Mouse (Mus musculus) ovary, postnatal 14 days (tissue): Measurements from ENCODE around the gene Gnl1.
A peak's percentile ranks its signal among the peaks of the same experiment; 100 is the strongest.
"Not testable (repeated sequence)": the region's sequence is repeated elsewhere in the genome, so short reads cannot be mapped to it uniquely, and the experiment has no call there.

Experiments
- DNase-seq: peaks from one replicate; pipeline ENCODE4 v3.0.0; 2022; ENCODE audit warnings: low spot score

The Gnl1 gene

DNA sequence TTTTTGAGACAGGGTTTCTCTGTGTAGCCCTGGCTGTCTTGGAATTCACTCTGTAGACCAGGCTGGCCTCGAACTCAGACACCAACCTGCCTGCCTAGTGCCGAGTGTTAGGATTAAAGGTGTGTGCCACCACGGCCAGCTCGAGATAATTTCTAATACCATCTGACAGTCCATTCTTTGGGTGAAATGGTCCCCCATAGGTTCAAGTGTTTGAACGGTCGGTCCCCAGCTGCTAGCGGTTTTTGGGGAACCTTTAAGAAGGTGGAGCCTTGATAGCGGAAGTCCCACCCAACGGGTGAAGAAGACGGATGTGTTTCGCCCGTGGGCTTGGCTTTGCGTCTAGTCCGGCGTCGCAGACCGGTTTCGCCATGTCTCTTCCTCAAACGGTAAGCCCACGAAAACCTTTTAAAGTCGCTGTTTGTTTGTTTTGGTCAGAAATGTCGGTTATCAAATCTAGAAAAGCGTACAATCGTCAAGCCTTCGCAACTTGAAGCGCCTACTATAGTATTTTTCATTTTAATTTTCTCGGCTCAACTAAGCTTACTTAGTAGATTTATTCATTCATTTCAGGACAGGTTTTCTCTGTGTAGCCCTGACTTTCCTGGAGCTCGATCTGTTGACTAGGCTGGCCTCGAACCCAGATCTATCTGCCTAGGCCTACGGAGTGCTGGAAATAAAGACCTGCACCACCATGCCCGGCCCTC, 14.7 kb downstream of the Gnl1 start:
- peak; percentile 49 for DNase-seq

- no peak for DNase-seq
These were observed 15.2 kb downstream of the Gnl1 start for GRCm38 (mm10) chr17:35994879-35995240.

DNA sequence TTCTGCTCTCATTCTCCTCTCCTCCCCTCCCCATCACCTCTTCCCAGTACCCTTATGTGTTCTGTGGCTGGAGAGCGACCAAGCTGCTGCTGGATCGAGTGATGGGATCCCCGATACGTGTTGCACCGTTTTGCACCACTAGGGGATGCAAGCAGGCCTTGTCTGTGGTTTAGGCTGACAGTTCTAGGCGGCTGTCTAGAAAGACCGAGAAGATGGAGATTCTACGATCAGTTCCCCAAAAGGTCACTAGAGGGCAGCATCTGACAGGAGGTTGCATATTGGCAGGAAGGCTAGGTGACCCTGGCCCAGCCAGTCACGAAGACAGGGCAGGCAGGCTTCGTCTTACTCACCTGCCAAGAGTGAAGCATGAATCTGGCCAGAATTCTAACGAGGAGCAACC, 17.3 kb downstream of the Gnl1 start:
- peak; percentile 99 for DNase-seq

DNA sequence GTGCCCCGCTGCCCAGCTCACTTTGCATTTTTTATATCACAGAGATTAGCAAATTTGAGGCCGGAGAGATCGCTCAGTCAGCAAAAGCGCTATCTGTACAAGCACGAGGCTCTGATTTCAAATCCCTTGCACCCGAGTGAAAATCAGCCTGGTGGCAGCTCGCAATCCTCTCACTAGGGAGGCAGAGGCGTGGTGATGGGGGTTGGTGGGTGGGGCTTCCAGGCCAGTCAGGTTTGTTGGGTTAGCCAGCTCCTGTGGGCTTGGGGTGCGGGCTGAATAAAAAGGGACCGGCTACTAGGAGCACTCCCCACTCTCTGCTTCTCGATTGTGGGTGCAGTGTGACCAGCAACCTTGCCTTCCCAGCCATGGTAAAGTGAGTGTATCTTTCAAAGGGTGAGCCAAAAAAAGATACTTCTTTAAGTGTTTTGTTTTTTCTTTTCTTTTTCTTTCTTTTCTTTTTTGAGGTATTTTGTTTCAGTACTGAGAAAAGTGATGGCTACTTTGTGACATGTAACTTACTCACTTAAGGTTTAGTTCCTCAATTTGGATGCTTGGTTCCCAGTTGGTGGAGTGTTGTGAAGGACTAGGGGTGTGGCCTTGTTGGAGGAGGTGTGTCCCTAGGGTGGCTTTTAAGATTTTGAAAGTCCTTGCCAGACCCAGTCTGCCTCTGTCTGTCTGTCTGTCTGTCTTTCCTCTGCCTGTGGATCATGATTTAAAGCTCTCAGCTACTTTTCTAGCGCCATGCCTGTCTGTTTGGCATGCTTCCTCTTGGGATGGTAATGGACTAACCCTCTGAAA, 18.3 kb downstream of the Gnl1 start:
- no peak for DNase-seq

DNA sequence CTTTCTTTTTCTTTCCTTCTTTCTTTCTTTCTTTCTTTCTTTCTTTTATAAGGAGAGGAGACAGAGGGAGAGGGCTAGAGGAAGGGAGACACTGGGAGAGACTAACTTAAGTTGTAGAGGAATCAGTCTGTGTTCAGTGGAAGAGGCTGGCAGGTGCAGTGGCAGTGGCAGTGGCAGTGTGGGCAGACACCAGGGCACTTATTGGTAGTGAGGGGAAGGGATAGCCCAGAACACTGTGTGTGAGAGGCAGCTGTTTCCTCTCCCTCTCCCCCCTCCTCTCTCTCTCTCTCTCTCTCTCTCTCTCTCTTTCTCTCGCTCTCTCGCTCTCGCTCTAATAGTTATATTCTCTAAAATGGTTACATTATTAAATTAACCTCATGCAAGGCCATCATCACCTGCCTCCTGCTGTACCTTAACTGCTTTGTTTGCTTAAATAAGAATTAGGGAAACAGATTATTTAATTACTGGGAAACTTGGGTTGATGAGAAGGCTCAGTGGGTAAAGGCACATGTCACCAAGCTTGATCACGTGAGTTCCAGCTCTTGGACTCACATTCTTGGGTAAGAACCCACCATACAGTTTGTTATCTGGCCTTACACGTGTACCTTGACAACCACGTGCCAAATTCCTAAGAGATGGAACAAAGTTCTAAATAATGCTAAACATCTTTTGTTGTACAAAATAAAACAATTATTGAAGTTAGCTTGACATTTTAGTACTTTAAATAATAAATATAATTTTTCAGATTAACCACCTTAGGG, 19.1 kb downstream of the Gnl1 start:
- DNase-seq, result no peak

- no peak for DNase-seq
These were observed 19.7 kb downstream of the Gnl1 start for GRCm38 (mm10) chr17:35999356-35999755.

DNA sequence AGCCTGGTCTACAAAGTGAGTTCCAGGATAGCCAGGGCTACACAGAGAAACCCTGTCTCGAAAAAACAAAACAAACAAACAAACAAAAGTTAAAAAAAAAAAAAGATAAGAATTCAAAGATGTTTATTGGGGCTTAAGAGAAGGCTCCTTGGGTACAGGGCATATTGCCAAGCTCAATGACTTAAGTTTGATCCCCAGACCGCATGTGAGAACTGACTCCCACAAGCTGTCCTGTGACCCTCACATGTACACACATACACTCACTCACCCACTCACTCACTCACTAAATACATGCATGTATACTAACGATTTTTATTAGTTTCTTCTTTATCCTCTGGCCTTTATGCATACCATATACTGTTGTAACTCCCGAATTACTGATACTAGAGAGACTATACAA, 20.7 kb downstream of the Gnl1 start:
- DNase-seq, result no peak

DNA sequence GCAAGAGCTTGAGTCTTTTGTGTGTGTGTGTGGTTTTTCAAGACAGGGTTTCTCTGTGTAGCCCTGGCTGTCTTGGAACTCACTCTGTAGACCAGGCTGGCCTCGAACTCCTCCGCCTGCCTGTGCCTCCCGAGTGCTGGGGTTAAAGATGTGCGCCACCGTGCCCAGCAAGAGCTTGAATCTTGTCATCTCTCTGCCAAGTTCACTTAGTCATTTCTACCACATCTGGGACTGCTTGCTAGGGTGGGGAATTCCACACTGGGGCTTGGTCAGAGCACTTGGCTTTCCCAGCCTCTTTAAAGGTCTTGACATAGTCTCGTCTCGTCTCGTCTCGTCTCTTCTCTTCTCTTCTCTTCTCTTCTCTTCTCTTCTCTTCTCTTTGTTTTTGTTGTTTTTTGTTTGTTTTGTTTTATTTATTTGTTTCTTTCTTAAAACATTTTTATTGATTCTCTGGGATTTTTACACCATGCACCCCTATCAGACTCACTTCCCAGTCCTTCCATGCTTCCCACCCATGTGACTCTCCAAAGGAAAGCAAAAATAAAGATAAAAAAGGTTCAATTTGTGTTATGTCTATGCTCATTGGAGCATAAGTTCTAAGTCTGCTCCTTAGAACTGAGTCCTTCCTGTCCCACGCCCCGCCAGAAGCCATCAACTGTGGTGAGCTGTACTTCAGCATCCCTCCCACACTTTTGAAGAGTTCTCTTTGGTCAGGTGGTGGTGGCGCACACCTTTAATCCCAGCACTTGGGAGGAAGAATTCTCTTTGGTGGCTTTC, 21.7 kb downstream of the Gnl1 start:
- DNase-seq, result no peak

GRCm38 (mm10) chr17:36001966-36002365, 22.3 kb downstream of the Gnl1 start:
- DNase-seq, result no peak

DNA sequence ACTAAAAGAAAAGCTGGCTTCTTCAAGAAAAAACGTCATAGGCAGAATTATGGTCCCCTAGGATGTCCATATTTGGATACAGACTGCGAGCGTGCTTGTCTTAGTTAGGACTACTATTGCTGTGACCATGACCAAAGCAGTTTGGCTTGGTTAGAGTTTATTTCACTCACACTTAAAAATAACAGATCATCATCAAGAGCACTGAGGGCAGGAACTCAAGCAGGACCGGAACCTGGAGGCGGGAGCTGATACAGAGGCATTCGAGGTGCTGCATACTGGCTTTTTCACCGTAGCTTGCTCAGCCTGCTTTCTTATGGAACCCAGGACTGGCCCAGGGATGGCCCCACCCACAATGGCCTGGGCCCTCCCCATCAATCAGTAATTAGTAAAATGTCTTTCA, 23.7 kb downstream of the Gnl1 start:
- DNase-seq, result no peak

GRCm38 (mm10) chr17:36004409-36004808, 24.8 kb downstream of the Gnl1 start:
- DNase-seq, result not testable (repeated sequence)

GRCm38 (mm10) chr17:36014977-36015376, 35.3 kb downstream of the Gnl1 start:
- DNase-seq, result no peak

- DNase-seq, result no peak
These were observed 37.4 kb downstream of the Gnl1 start for GRCm38 (mm10) chr17:36017046-36017445.

GRCm38 (mm10) chr17:36018979-36019378, 39.3 kb downstream of the Gnl1 start:
- DNase-seq, result no peak

- DNase-seq, result no peak
These were observed 39.9 kb downstream of the Gnl1 start for GRCm38 (mm10) chr17:36019519-36019918.

DNA sequence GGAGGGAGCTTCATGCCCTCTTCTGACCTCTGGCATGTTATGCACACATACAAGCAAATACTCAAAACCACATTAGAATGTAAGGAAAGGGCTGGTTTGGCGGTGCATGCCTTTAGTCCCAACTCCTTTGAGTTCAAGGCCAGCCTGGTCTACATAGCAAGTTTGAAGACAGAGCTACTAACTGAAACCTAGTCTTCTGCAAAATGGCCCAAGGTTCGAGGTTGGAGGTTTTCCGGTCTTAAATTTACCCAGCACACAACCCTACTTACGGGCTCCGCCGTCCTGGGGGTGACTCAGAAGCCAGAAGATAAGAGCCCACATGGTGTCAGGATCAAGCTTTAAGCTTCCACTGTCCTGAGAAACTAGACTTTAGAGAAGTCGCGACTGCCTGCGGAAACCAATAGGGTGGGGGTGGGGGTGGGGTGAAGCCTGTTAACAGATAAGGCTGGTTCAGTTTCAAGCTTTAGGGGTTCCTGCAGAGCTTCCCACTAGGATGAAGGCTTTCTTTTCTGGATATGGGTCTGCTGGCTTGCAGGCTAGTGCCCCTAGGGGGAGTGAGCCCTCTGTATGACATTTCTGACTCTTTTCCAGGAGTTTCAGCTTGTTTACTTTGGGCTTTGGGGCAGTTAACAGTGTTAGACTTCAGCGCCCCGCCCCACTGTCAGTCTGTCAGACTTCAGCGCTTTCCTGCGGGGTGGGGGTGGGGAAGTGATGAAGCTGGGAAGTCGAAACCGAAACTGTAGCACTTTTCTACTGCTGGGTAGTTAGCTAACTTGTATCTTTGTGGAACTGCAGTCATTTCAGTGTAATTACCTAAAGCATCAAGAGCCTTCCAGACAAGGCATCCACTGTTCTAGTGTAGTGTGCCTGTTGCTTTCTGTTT, 40.8 kb downstream of the Gnl1 start, which contains the start of gene H2-T24:
H2-T24 (minus strand) TSS at position 370 of the 883 bp plus-strand sequence.
- DNase-seq, result peak; percentile 41

DNA sequence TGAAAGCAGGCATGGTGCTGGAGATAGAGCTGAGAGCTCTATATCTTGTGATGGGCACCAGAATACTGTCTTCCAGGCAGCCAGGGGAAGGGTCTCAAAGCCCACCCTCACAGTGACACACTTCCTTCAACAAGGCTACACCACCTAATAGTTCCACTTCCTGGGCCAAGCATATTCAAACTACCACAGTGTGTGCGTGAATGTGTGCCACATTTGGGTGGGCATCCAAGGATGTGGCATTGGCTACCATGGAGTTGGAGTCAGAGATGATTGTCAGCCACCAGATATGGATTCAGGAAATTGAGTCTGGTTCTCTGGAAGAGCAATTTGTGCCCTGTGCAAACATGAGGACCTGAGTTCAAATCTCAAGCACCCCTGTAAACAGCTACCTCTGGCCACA, 41.7 kb downstream of the Gnl1 start:
- DNase-seq, result no peak

DNA sequence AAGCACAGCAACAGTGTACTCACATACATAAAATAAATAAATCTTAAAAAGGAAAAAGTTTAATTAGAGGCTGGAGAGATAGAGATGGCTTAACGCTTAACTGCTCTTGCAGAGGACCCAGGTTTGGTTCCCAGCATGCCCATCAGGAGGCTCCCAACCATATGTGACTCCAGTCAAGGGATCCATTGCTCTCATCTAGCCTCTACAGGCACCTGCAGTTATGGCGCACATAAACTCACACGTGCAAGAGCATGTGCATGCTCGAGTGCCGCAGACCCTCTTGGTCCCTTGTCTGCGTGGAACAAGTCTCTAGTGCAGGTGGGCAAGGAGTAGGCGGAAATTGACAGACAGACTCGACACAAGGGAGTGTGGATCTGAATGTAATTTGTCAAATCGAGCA, 42.4 kb downstream of the Gnl1 start:
- DNase-seq, result no peak

DNA sequence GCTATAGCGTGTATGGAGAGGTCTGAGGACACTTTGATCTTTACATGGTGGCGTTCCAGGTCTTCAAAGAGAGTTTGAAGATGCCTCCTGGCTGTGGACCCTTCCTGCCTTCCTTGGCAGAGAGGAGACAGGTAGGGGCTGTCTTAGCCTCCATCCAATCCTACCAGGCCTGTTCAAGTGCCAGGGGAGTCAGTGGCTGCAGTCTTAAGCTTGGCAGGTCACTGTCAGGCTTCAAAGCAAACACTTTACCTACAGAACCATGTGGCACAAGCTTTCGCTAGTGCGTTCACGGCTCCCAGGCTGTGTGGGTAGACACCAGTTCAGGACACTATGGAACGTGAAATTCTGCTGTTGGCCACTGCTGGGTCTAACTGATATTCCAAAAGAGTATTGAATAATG, 43.3 kb downstream of the Gnl1 start:
- no peak for DNase-seq

DNA sequence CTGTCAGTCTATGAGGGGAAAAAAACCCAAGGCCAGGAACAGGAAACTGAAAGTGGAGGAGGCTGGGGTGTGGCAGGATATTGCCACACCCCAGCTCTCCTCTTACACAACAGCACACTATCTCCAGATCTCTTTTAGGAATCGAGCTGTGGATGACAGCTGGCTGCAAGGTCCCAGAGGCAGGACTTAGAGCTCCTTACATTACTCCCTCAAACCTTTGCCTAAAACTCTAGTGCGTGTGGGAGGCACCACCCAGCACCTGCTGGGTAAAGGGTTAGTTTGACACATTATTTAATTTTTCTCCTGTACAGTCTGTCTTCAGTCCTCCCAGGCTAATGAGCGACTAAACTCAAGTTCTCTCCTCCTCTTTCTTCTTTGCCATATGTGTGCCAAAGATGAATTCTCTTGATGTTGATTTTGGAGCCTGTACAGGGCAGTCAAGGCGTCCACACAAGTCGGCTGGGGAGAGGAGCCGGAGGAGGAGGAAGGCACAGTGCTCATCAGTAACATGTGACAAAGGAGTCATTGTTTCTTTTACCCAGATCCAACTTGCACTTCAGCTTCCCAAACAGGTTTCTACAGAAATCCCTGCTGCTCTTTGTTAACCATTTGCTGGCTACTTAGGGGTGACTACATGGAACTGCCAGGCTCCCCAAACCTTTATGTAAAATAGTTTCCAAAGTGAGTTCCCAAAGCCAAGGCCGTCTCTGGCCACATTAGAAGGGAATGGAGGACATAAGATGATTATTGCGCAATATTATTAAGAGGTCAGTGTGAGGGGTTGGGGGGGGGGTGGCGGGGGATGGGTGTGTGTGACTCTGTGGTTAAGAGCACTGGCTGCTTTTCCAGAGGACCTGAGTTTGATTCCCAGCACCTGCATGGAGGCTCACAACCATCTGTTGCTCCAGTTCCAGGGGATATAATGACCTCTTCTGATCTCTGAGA, 44.3 kb downstream of the Gnl1 start:
- no peak for DNase-seq
